Mouse (Mus musculus) forebrain, embryonic 14.5 days (tissue): ENCODE measurements around the gene Ppp1r14a. TPM values are rescaled to one million over a fixed set of nuclear protein-coding genes. Genes with fewer than 3 reads are reported as not detected.

Experiments
- ATAC-seq: fragments of 200-750 bp; cut with Nextera tagmentation; 2 replicates; pipeline ENCODE4 v1.8.0; 2017; ENCODE audit warnings: mild to moderate bottlenecking, moderate library complexity
- DNase-seq: peaks from one replicate; pipeline ENCODE4 v3.0.0-alpha.2; 2015; ENCODE audit warnings: low spot score
- H3K27ac ChIP-seq: fragments of 300-500 bp; sonication (generic); 2 replicates; pipeline ENCODE4 v1.5.1; 2014; ENCODE audit warnings: low read depth, mild to moderate bottlenecking, control low read depth, low read length, moderate library complexity
- H3K27me3 ChIP-seq: fragments of 300-500 bp; sonication (generic); replicated peaks from 2 replicates; pipeline ENCODE4 v1.6.1; 2014; ENCODE audit warnings: low read length, control low read depth, mixed read lengths; ENCODE audit not compliant: control insufficient read depth, insufficient read depth
- H3K36me3 ChIP-seq: fragments of 300-500 bp; sonication (generic); 2 replicates; pipeline ENCODE4 v1.6.1; 2014; ENCODE audit warnings: low read length, control low read depth; ENCODE audit not compliant: control insufficient read depth, insufficient read depth
- H3K4me1 ChIP-seq: fragments of 300-500 bp; sonication (generic); 2 replicates; pipeline ENCODE4 v1.6.1; 2014; ENCODE audit warnings: antibody characterized with exemption, low read length, control low read depth; ENCODE audit not compliant: control insufficient read depth, insufficient read depth
- H3K4me2 ChIP-seq: fragments of 300-500 bp; sonication (generic); 2 replicates; pipeline ENCODE4 v1.6.1; 2014; ENCODE audit warnings: mild to moderate bottlenecking, control low read depth, low read length
- H3K4me3 ChIP-seq: fragments of 300-500 bp; sonication (generic); 2 replicates; pipeline ENCODE4 v1.5.1; 2014; ENCODE audit warnings: low read depth, low read length, control low read depth
- H3K9ac ChIP-seq: fragments of 300-500 bp; sonication (generic); 2 replicates; pipeline ENCODE4 v1.6.1; 2014; ENCODE audit warnings: mild to moderate bottlenecking, low read length, control low read depth, moderate library complexity
- H3K9me3 ChIP-seq: fragments of 300-500 bp; sonication (generic); replicated peaks from 2 replicates; pipeline ENCODE4 v1.6.1; 2016; ENCODE audit warnings: low read length, control low read depth, mixed read lengths; ENCODE audit not compliant: control insufficient read depth
- WGBS: fragments of 180-500 bp; shearing (Covaris S2); extraction: QIAGEN DNeasy Blood & Tissue Kit; methylation state at CpG from one replicate; pipeline ENCODE4 v1.1.7; 2014; 5-methylcytosine and 5-hydroxymethylcytosine counted together
- polyA plus RNA-seq: library from polyadenylated mRNA; unstranded; fragments of >200 nt; fragmentation: Nextera tagmentation; extraction: Ambion mirVana; gene quantifications from 2 replicates; pipeline ENCODE4 v1.2.1, GENCODE M21; 2014

The Ppp1r14a gene
- polyA plus RNA-seq, 1 experiment from 2014 or later = 9.8 TPM

DNA sequence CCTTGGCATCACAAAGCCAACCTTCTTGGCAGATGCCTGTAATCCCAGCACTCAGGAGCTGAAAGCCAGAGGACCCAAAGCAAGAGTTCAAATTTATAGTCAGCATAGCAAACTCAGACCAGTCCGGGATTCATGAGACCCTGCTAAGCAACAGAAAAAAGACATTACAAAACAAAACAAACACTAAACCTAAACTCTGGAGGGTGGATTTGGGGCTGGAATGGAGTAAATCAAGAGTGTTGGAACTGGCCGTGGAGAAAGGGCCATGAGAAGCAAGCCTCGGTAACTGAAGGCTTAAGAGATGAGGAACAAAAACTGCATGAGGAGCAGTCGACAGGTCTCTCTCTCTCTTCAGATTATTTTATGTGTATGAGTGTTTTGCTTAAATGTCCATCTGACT, 5.2 kb upstream of the Ppp1r14a start:
- 83% methylated on average over 4 of the region's 4 CpGs for WGBS

DNA sequence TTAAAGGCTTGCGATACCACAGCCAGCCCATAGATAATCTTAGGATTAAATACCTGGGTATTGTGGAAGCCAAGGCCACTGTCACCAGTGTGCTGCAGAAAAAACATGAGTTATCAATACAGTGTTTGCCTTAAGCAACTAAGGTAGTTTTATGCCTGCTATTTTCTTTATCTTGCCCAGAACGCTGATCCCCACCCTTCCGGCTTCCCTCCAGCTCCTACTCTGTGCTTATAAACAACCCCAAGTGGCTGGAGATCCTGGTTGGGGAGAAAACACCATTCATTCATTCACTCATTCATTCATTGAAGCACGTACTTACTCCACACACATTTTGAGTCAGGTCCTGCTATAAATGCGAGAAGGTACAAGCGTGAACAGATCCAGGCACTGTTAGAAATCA, 4.6 kb upstream of the Ppp1r14a start:
- no peak overlapping the region for H3K4me2 ChIP-seq
- H3K27me3 ChIP-seq = peaks cover 13% of the 10 kb centered on the region
- no peaks in the 10 kb centered on the region for H3K9me3 ChIP-seq
- no peak overlapping the region for H3K4me3 ChIP-seq
- no peaks in the 10 kb centered on the region for H3K36me3 ChIP-seq
- WGBS = 92% methylated on average over 6 of the region's 6 CpGs
- no peak for DNase-seq
- no peak overlapping the region for H3K27ac ChIP-seq
- H3K4me1 ChIP-seq = peaks cover 10% of the 10 kb centered on the region; the same call in 1 of the 2 replicates
- H3K9ac ChIP-seq = no peak overlapping the region
- no peak for ATAC-seq

More for the DNA sequence above, 5.2 kb upstream of the Ppp1r14a start:
- ATAC-seq (no peak), DNase-seq (no peak)
- H3K9me3 ChIP-seq = no peaks in the 10 kb centered on the region
- no peak overlapping the region for H3K9ac ChIP-seq
- H3K36me3 ChIP-seq = no peaks in the 10 kb centered on the region
- no peak overlapping the region for H3K4me2 ChIP-seq
- no peak overlapping the region for H3K4me3 ChIP-seq
- H3K4me1 ChIP-seq = peaks cover 8% of the 10 kb centered on the region; the same call in 1 of the 2 replicates
- peaks cover 13% of the 10 kb centered on the region for H3K27me3 ChIP-seq
- no peak overlapping the region for H3K27ac ChIP-seq

- WGBS = 88% methylated on average over 7 of the region's 7 CpGs
Observed at GRCm38 (mm10) chr7:29287481-29287880, 1.6 kb upstream of the Ppp1r14a start.

GRCm38 (mm10) chr7:29288079-29288478, 1.0 kb upstream of the Ppp1r14a start:
- peaks cover 18% of the 10 kb centered on the region; the same call in 1 of the 2 replicates for H3K4me1 ChIP-seq
- H3K27me3 ChIP-seq = no peaks in the 10 kb centered on the region
- no peak overlapping the region for H3K4me2 ChIP-seq
- no peak for DNase-seq
- H3K4me3 ChIP-seq = no peak overlapping the region
- H3K36me3 ChIP-seq = no peaks in the 10 kb centered on the region
- H3K9ac ChIP-seq = no peak overlapping the region
- no peak overlapping the region for H3K27ac ChIP-seq
- no peaks in the 10 kb centered on the region for H3K9me3 ChIP-seq
- WGBS = 81% methylated on average over 2 of the region's 2 CpGs
- ATAC-seq = no peak

More at GRCm38 (mm10) chr7:29287481-29287880, 1.6 kb upstream of the Ppp1r14a start:
- peaks cover 4% of the 10 kb centered on the region for H3K27me3 ChIP-seq
- no peak overlapping the region for H3K4me2 ChIP-seq
- no peak overlapping the region for H3K27ac ChIP-seq
- peaks cover 12% of the 10 kb centered on the region; the same call in 1 of the 2 replicates for H3K4me1 ChIP-seq
- no peaks in the 10 kb centered on the region for H3K9me3 ChIP-seq
- H3K36me3 ChIP-seq = no peaks in the 10 kb centered on the region
- H3K4me3 ChIP-seq = no peak overlapping the region
- DNase-seq (no peak), ATAC-seq (no peak)
- H3K9ac ChIP-seq = no peak overlapping the region

GRCm38 (mm10) chr7:29289856-29290255, 748 bp downstream of the Ppp1r14a start:
- WGBS = 88% methylated on average over 6 of the region's 6 CpGs
- peaks cover 28% of the 10 kb centered on the region; the same call in 1 of the 2 replicates for H3K4me1 ChIP-seq

DNA sequence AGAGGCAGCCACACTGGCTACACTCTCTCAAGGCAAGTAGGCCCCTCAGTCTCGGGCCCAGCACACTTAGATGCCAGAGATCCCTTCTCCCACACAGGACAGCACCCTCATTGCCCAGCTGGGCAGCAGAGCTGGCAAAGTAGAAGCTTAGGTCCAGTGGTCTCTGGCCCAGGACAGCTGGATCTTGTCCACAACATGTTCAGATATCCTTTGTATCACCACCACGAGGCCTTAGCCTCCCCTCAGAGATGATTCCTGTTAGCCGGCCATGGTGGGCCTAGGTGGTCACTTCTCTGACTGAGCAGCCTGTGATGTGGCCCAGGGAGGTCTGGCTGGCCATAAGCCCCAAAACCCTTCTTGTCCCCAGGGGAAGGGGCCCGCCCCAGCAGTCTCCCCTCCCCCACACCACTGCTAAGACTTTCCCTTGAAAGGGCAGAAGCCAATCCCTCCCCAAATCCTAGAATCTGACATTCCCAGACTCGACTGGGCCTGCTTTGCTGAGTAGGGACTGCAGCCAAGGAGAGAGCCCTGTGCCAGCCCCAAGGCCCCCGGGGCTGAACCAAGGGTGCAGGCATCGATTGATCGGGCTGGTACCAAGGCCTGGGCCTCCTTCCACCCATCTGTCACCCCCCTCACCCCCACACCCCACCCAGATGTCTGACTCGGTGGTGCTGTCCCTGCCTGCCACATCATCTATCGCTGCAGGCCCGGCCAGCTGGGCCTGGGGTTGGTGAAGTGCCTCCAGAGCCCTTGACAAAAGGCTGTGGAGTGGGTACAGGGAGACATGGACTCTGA, 1.8 kb downstream of the Ppp1r14a start:
- peaks cover 28% of the 10 kb centered on the region; the same call in 1 of the 2 replicates for H3K4me1 ChIP-seq
- 48% methylated on average over 11 of the region's 11 CpGs for WGBS
- no peak overlapping the region for H3K4me3 ChIP-seq
- no peaks in the 10 kb centered on the region for H3K9me3 ChIP-seq
- no peaks in the 10 kb centered on the region for H3K36me3 ChIP-seq
- no peaks in the 10 kb centered on the region for H3K27me3 ChIP-seq
- peak overlapping the region; percentile 88 for H3K27ac ChIP-seq
- ATAC-seq (peak; percentile 10), DNase-seq (no peak)
- H3K9ac ChIP-seq = no peak overlapping the region
- H3K4me2 ChIP-seq = peak overlapping the region; percentile 25; the same call in 1 of the 2 replicates

More at GRCm38 (mm10) chr7:29289856-29290255, 748 bp downstream of the Ppp1r14a start:
- Histone ChIP-seq H3K27me3 (no peaks in the 10 kb centered on the region), H3K27ac (no peak overlapping the region; the same call in 1 of the 2 replicates), H3K36me3 (no peaks in the 10 kb centered on the region), H3K9ac (no peak overlapping the region), H3K4me3 (peak overlapping the region; percentile 49; the same call in 1 of the 2 replicates), H3K4me2 (peak overlapping the region; percentile 89), H3K9me3 (no peaks in the 10 kb centered on the region)
- DNase-seq (no peak), ATAC-seq (no peak)

GRCm38 (mm10) chr7:29291616-29292457, 2.7 kb downstream of the Ppp1r14a start:
- H3K4me3 ChIP-seq = no peak overlapping the region
- peak overlapping the region; percentile 22; the same call in 1 of the 2 replicates for H3K9ac ChIP-seq
- no peaks in the 10 kb centered on the region for H3K9me3 ChIP-seq
- peak overlapping the region; percentile 33; the same call in 1 of the 2 replicates for H3K4me2 ChIP-seq
- DNase-seq (peak; percentile 76), ATAC-seq (peak; percentile 61)
- H3K27ac ChIP-seq = peak overlapping the region; percentile 88
- H3K4me1 ChIP-seq = peaks cover 28% of the 10 kb centered on the region; the same call in 1 of the 2 replicates
- no peaks in the 10 kb centered on the region for H3K36me3 ChIP-seq
- no peaks in the 10 kb centered on the region for H3K27me3 ChIP-seq
- 25% methylated on average over 7 of the region's 7 CpGs for WGBS

DNA sequence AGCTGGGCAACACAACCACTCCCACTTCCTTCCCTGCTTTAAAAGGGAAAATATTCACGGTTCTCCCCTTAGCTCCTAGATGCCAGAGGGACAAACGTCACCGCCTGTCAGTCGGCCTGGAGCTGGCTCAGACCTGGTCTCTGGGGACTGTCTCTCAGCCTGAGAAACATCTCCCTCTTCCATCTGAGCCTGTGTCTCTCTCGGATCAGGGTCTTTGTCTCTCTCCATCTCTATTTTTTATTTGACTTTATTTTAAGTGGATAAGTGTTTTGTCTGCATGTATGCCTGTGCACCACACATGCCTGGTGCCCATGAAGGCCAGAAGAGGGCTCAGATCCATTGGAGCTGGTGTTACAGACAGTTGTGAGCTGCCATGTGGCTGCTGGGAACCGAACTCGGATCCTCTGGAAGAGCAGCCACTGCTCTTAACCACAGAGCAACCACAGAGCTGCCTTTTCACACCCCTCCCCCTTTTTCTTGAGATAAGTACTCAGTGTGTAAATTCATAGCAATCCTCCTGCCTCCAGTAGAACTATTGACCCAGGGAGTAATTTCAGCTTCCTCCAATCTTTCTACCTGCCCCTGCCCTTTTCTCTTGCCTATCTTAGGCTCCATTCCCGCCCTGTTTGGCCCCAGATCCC, 3.5 kb downstream of the Ppp1r14a start:
- Histone ChIP-seq H3K27ac (peak overlapping the region; percentile 88), H3K4me2 (peak overlapping the region; percentile 33; the same call in 1 of the 2 replicates), H3K36me3 (no peaks in the 10 kb centered on the region), H3K4me1 (peaks cover 28% of the 10 kb centered on the region; the same call in 1 of the 2 replicates), H3K27me3 (no peaks in the 10 kb centered on the region), H3K9ac (peak overlapping the region; percentile 22; the same call in 1 of the 2 replicates), H3K9me3 (no peaks in the 10 kb centered on the region), H3K4me3 (no peak overlapping the region)
- peak; percentile 33 for ATAC-seq
- WGBS = 37% methylated on average over 8 of the region's 8 CpGs
- DNase-seq = peak; percentile 69
